Mouse (Mus musculus): ENCODE measurements around the gene Saysd1.

DNA sequence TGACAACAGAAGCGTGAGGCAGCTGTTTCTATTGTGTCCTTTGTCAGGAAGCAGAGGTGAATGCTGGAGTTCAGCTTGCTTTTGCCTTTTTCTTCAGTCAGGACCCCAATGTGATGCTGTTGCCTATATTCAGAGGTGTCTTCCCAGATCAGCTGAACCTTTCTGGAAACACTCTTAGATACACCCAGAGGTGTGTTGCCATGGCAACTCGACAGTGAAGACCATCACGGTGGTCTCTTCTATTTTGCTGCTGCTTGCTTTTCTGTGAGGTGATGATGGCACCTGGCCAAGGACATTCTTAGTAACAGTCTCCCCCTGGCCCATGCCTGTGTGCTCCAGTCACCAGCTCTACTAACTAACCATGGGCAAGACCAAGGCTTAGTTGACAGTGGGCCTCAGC is 33.5 kb upstream of the Saysd1 start:
- TF ChIP-seq CTCF (IDR thresholded peaks at IDR 0.05) (no peak), EP300 (IDR thresholded peaks at IDR 0.05) (no peak)

All from lung, postnatal 0 days (tissue).